Comparison of ENCODE assay signal across 8 mouse cellular contexts in genomic region chr9:89910741-89911444, GRCm38 (mm10). TPM values are rescaled to one million over a fixed set of nuclear protein-coding genes. Genes with fewer than 3 reads are reported as not detected.
DNase-seq lines count a peak whose midpoint lies in the region; ATAC-seq and TF ChIP-seq lines count a peak whose summit lies in the region.

No protein-coding gene starts in this region.

- no peak overlapping the region for H3K27ac ChIP-seq in heart, postnatal 0 days (ENCODE audit: low read depth)
- H3K27ac ChIP-seq in heart, adult 2 months: no peak overlapping the region
- H3K27ac ChIP-seq in forebrain, embryonic 11.5 days (ENCODE audit: low read depth, low read length): no peak overlapping the region
- H3K27ac ChIP-seq in liver, embryonic 13.5 days: no peak overlapping the region

- no peak for TF ChIP-seq EP300 in heart, postnatal 0 days (IDR thresholded peaks at IDR 0.05; ENCODE audit: low read depth)
- TF ChIP-seq EP300 in heart, adult 2 months (IDR thresholded peaks at IDR 0.05; ENCODE audit: insufficient read depth, low read depth, low read length): no peak

- no peaks in the 10 kb centered on the region for H3K36me3 ChIP-seq in heart, postnatal 0 days (replicated peaks; ENCODE audit: control insufficient read depth, insufficient read depth, low read length)
- no peaks in the 10 kb centered on the region for H3K36me3 ChIP-seq in heart, adult 2 months (ENCODE audit: control insufficient read depth, insufficient read depth, low read length)
- no peaks in the 10 kb centered on the region for H3K36me3 ChIP-seq in forebrain, embryonic 11.5 days (ENCODE audit: control insufficient read depth, insufficient read depth, low read length)
- H3K36me3 ChIP-seq in liver, embryonic 13.5 days: no peaks in the 10 kb centered on the region

- TF ChIP-seq POLR2A in heart, adult 2 months (IDR thresholded peaks at IDR 0.05; ENCODE audit: insufficient read depth, low read depth, low read length): no peak

- no peaks in the 10 kb centered on the region for H3K9me3 ChIP-seq in heart, postnatal 0 days (replicated peaks; ENCODE audit: control insufficient read depth, low read length)
- no peaks in the 10 kb centered on the region for H3K9me3 ChIP-seq in forebrain, embryonic 11.5 days (ENCODE audit: control insufficient read depth, low read length)
- no peaks in the 10 kb centered on the region for H3K9me3 ChIP-seq in liver, embryonic 13.5 days (replicated peaks)

- no peak for TF ChIP-seq CTCF in heart, postnatal 0 days (IDR thresholded peaks at IDR 0.05; ENCODE audit: low read depth)
- TF ChIP-seq CTCF in heart, adult 2 months (IDR thresholded peaks at IDR 0.05): no peak

- no peaks in the 10 kb centered on the region for H3K79me2 ChIP-seq in heart, adult 2 months (replicated peaks; ENCODE audit: control insufficient read depth, insufficient read depth, low read length)

- no peak for ATAC-seq in heart, postnatal 0 days (ENCODE audit: insufficient read depth, low read depth)
- ATAC-seq in forebrain, embryonic 11.5 days (replicated peaks; ENCODE audit: low FRiP score): peak; percentile 16; the same call in 1 of the 2 replicates
- no peak for ATAC-seq in liver, embryonic 13.5 days (ENCODE audit: low read depth)
- no peak for ATAC-seq in megakaryocyte-erythroid progenitor cell, adult 5-6 weeks (replicated peaks; ENCODE audit: low FRiP score, low TSS enrichment, poor library complexity, severe bottlenecking)

- no peak for DNase-seq in heart, postnatal 0 days (ENCODE audit: low spot score)
- no peak for DNase-seq in heart, adult 2 months
- DNase-seq in adrenal gland, postnatal 36 days: peak; percentile 37 to 55
- peak; percentile 71 for DNase-seq in forebrain, embryonic 11.5 days (ENCODE audit: low spot score)
- DNase-seq in liver, embryonic 13.5 days: no peak
- no peak for DNase-seq in spleen, adult 18-20 months
- DNase-seq in right cerebral cortex, postnatal 4 days: no peak

- peaks cover 79% of the 10 kb centered on the region for H3K27me3 ChIP-seq in heart, postnatal 0 days (ENCODE audit: control insufficient read depth, insufficient read depth, low read length)
- peaks cover 17% of the 10 kb centered on the region for H3K27me3 ChIP-seq in heart, adult 2 months (ENCODE audit: control insufficient read depth, insufficient read depth, low read length)
- H3K27me3 ChIP-seq in forebrain, embryonic 11.5 days (ENCODE audit: control insufficient read depth, insufficient read depth, low read length): peaks cover 62% of the 10 kb centered on the region
- H3K27me3 ChIP-seq in liver, embryonic 13.5 days: peaks cover 74% of the 10 kb centered on the region

- peak overlapping the region; percentile 13 for H3K4me3 ChIP-seq in heart, postnatal 0 days (ENCODE audit: low read depth, low read length)
- no peak overlapping the region for H3K4me3 ChIP-seq in heart, adult 2 months
- peak overlapping the region; percentile 2; the same call in 1 of the 2 replicates for H3K4me3 ChIP-seq in forebrain, embryonic 11.5 days (ENCODE audit: low read depth, low read length)
- H3K4me3 ChIP-seq in liver, embryonic 13.5 days (replicated peaks): no peak overlapping the region

- H3K9ac ChIP-seq in heart, postnatal 0 days (replicated peaks; ENCODE audit: low read depth, low read length): no peak overlapping the region
- no peak overlapping the region for H3K9ac ChIP-seq in heart, adult 2 months (ENCODE audit: low read depth, low read length)
- H3K9ac ChIP-seq in forebrain, embryonic 11.5 days (ENCODE audit: low read length): no peak overlapping the region
- H3K9ac ChIP-seq in liver, embryonic 13.5 days: no peak overlapping the region

- intact Hi-C loops in heart, adult 2 months (cut with DNase I): no loop called here

- peak overlapping the region; percentile 67; the same call in 1 of the 2 replicates for H3K4me2 ChIP-seq in heart, postnatal 0 days (ENCODE audit: low read depth, low read length)
- peak overlapping the region; percentile 39 for H3K4me2 ChIP-seq in forebrain, embryonic 11.5 days (ENCODE audit: low read depth, low read length, severe bottlenecking)
- H3K4me2 ChIP-seq in liver, embryonic 13.5 days: peak overlapping the region; percentile 10; the same call in 1 of the 2 replicates

- WGBS in heart, postnatal 0 days: 3% methylated on average over 34 of the region's 34 CpGs
- WGBS in heart, adult 2 months: 2% methylated on average over 34 of the region's 34 CpGs
- WGBS in forebrain, embryonic 11.5 days: 1% methylated on average over 34 of the region's 34 CpGs
- WGBS in liver, embryonic 13.5 days (ENCODE audit: insufficient replicate concordance): 3% methylated on average over 34 of the region's 34 CpGs

- peaks cover 6% of the 10 kb centered on the region for H3K4me1 ChIP-seq in heart, postnatal 0 days (ENCODE audit: control insufficient read depth, insufficient read depth)
- peaks cover 1% of the 10 kb centered on the region; the same call in 1 of the 2 replicates for H3K4me1 ChIP-seq in heart, adult 2 months (ENCODE audit: control insufficient read depth, insufficient read depth, low read length)
- peaks cover 9% of the 10 kb centered on the region for H3K4me1 ChIP-seq in forebrain, embryonic 11.5 days (replicated peaks; ENCODE audit: control insufficient read depth, insufficient read depth, low read length)
- H3K4me1 ChIP-seq in liver, embryonic 13.5 days (replicated peaks): peaks cover 7% of the 10 kb centered on the region

RNA-seq across cellular contexts. Expression of gene Rasgrf1, which starts 1.2 kb away (rescaled TPM):
- total RNA-seq in heart, postnatal 0 days (2014; rRNA removed; ENCODE audit: low replicate concordance): not detected in 2 replicates
- polyA plus RNA-seq in heart, postnatal 0 days (2015; fragmentation: Nextera tagmentation; extraction: Ambion mirVana): not detected in 2 replicates
- total RNA-seq in heart, adult 2 months (2021): not detected
- not detected in 2 replicates for polyA plus RNA-seq in heart, adult 2 months (2012; rRNA removed)
- 10 to 100 TPM; 12.7 to 17.1 TPM for total RNA-seq in adrenal gland, postnatal 36 days (2021)
- 0.08 TPM in 1 of 2 replicates, not detected in the other for polyA plus RNA-seq in forebrain, embryonic 11.5 days (2014; fragmentation: Nextera tagmentation; extraction: Ambion mirVana)
- polyA plus RNA-seq in liver, embryonic 13.5 days (2015; fragmentation: Nextera tagmentation; extraction: Ambion mirVana): not detected in 2 replicates
- total RNA-seq in megakaryocyte-erythroid progenitor cell, adult 5-6 weeks (2014; fragmentation: Nextera tagmentation): not detected in 2 replicates
- not detected in 2 replicates for total RNA-seq in megakaryocyte-erythroid progenitor cell, adult 5-6 weeks (2017)

Comparison
In these comparisons a context has a peak if more than half of its experiments do, and no peak if none do; other contexts are left out.
1. H3K4me3 ChIP-seq: peak in heart, postnatal 0 days (single experiment) and forebrain, embryonic 11.5 days (single experiment); none in heart, adult 2 months (single experiment) and liver, embryonic 13.5 days (single experiment).
2. DNase-seq: peak in adrenal gland, postnatal 36 days (2 of 2) and forebrain, embryonic 11.5 days (single experiment); none in heart, postnatal 0 days (single experiment), heart, adult 2 months (0 of 2), liver, embryonic 13.5 days (single experiment), spleen, adult 18-20 months (0 of 2) and right cerebral cortex, postnatal 4 days (single experiment).
3. H3K4me2 ChIP-seq: peak in every context shown above with its lines; median percentile 67 in heart, postnatal 0 days; 39 in forebrain, embryonic 11.5 days; 10 in liver, embryonic 13.5 days.
4. RNA of gene Rasgrf1, which starts 1.2 kb away (total RNA-seq): 12.7 to 17.1 TPM in adrenal gland, postnatal 36 days; not detected in heart, adult 2 months, not detected in heart, postnatal 0 days and not detected in megakaryocyte-erythroid progenitor cell, adult 5-6 weeks; every median in the first group is over 10 times any median in the second.